Mouse (Mus musculus): ENCODE results near the gene 6430531B16Rik.

- TF ChIP-seq CTCF (IDR thresholded peaks at IDR 0.05; ENCODE audit: low read depth, low read length) (peak; percentile 45), POLR2A (IDR thresholded peaks at IDR 0.05; ENCODE audit: borderline replicate concordance, low read depth, low read length) (no peak)
These were observed 47.8 kb downstream of the 6430531B16Rik start for GRCm38 (mm10) chr7:139930732-139931131.
